Mouse (Mus musculus): ENCODE results near the gene Gm43720. TPM values are rescaled to one million over a fixed set of nuclear protein-coding genes. Genes with fewer than 3 reads are reported as not detected.

Gene Gm43720
- polyA plus RNA-seq, 1 experiment from 2014 or later, result not detected

DNA sequence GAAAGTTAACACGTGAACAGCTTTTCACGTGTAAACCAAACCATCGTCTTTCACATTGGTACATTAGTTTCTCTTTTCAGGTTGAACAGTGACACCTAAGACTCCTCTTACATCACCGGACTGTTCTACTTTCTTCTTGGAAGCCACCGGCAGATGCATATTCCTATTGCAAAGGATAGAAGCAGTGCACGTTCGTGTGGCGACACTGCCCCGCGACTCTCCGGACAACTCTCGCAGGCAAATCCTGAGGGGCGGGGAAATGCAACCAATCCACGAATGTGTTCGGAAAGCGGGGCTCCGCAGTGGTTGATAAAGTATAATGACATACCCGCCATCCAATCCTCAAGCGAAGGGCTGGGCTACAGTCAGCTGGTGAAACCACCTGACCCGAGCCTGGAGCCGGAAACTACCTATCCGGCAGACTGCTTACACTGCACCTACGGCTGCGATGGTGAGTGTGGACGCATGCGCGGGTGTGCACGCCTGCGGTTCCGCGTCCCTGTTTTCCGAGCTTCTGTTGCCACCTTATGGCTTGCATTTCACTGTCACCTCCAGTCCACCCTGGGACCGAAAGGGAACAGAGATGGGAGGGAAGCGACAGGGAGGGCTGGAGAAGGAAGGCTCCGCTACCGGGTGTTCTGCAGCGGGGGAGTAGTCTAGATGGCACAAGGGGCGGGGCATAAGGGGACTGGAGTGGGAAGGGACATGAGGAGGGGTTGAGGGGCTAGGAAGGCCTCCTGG lies 24.2 kb downstream of the Gm43720 start, which contains the start of gene Lamtor4:
Gene Lamtor4, plus strand, starts transcription at position 130 of the 741 bp plus-strand sequence.
- peak within 1 kb of the TSS; percentile 73 for H3K4me3 ChIP-seq (ENCODE audit: low read depth, low read length)
- peak; percentile 99 for ATAC-seq
- TF ChIP-seq EP300 (IDR thresholded peaks at IDR 0.05; ENCODE audit: low read depth), result peak; percentile 52; the same call in 1 of the 2 replicates
- peak; percentile 53 for TF ChIP-seq CTCF (IDR thresholded peaks at IDR 0.05; ENCODE audit: low read depth)
- H3K4me2 ChIP-seq (ENCODE audit: low read depth, low read length), result peak within 1 kb of the TSS; percentile 85
- WGBS (ENCODE audit: insufficient replicate concordance), result under 1% methylated on average over 38 of the region's 38 CpGs
- peak within 1 kb of the TSS; percentile 92 for H3K27ac ChIP-seq (ENCODE audit: low read depth)
- peak; percentile 91 for DNase-seq
- H3K27me3 ChIP-seq (ENCODE audit: insufficient read depth, low read length), result no peaks in the 10 kb centered on the region
- peaks cover 22% of the 10 kb centered on the region for H3K4me1 ChIP-seq (ENCODE audit: insufficient read depth)
- peaks cover 25% of the 10 kb centered on the region for H3K36me3 ChIP-seq (replicated peaks; ENCODE audit: insufficient read depth, low read length)
- H3K9me3 ChIP-seq (ENCODE audit: low read length), result no peaks in the 10 kb centered on the region
- peak within 1 kb of the TSS; percentile 73 for H3K9ac ChIP-seq (replicated peaks)

DNA sequence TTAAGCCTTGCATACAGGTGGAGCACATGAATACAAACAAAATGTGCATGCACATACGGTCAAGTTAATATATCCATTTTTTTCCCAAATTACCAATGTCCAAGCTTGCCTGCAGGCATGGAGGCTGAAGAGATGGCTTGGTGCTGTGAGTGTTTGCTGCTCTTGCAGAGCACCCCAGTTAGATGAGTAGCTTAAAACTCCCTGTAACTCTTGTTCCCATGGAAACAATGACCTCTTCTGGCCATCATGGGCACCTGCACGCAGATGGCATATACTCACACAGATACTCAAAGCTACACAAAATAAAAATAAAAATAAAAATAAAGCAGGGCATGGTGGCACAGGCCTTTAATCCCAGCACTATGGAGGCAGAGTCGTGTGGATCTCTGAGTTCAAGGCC lies 26.7 kb downstream of the Gm43720 start:
- H3K4me1 ChIP-seq (ENCODE audit: insufficient read depth), result peaks cover 18% of the 10 kb centered on the region

DNA sequence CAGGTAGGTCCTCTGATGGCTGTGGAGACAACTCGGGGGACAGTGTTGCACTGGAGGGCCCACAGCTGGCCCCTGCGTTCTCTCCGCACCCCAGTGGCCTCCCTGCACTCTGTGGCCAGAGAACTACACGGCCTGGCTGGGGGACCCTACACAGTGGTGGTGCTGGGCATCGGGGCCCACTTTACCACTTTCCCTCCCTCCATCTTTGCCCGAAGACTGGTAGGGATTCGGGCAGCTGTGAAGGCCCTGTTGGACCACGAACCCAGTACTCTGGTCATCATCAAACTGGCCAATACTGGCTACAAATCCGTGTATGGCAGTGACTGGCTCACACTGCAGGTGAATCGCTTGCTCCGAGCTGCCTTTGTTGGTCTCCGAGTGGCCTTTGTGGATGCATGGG lies 28.6 kb downstream of the Gm43720 start:
- ATAC-seq, result no peak
- no peak overlapping the region for H3K4me2 ChIP-seq (ENCODE audit: low read depth, low read length)
- no peak for DNase-seq
- TF ChIP-seq CTCF (IDR thresholded peaks at IDR 0.05; ENCODE audit: low read depth) (no peak), EP300 (IDR thresholded peaks at IDR 0.05; ENCODE audit: low read depth) (no peak)
- H3K9me3 ChIP-seq (ENCODE audit: low read length), result no peaks in the 10 kb centered on the region
- no peaks in the 10 kb centered on the region for H3K36me3 ChIP-seq (replicated peaks; ENCODE audit: insufficient read depth, low read length)
- H3K27me3 ChIP-seq (ENCODE audit: insufficient read depth, low read length), result no peaks in the 10 kb centered on the region
- H3K4me1 ChIP-seq (ENCODE audit: insufficient read depth), result peaks cover 6% of the 10 kb centered on the region
- H3K4me3 ChIP-seq (ENCODE audit: low read depth, low read length), result no peak overlapping the region
- WGBS (ENCODE audit: insufficient replicate concordance), result 78% methylated on average over 12 of the region's 12 CpGs
- no peak overlapping the region for H3K27ac ChIP-seq (ENCODE audit: low read depth)
- no peak overlapping the region for H3K9ac ChIP-seq (replicated peaks)

More for the DNA sequence above, 26.7 kb downstream of the Gm43720 start:
- DNase-seq, result no peak
- 93% methylated on average over 3 of the region's 3 CpGs for WGBS (ENCODE audit: insufficient replicate concordance)
- Histone ChIP-seq H3K27me3 (ENCODE audit: insufficient read depth, low read length) (no peaks in the 10 kb centered on the region), H3K4me3 (ENCODE audit: low read depth, low read length) (no peak overlapping the region), H3K4me2 (ENCODE audit: low read depth, low read length) (no peak overlapping the region), H3K27ac (ENCODE audit: low read depth) (no peak overlapping the region), H3K9me3 (ENCODE audit: low read length) (no peaks in the 10 kb centered on the region), H3K9ac (replicated peaks) (no peak overlapping the region), H3K36me3 (replicated peaks; ENCODE audit: insufficient read depth, low read length) (peaks cover 4% of the 10 kb centered on the region; the same call in 1 of the 2 replicates)
- no peak for ATAC-seq
- TF ChIP-seq EP300 (IDR thresholded peaks at IDR 0.05; ENCODE audit: low read depth) (no peak), CTCF (IDR thresholded peaks at IDR 0.05; ENCODE audit: low read depth) (0 out of 2 replicates have a peak, but pooled peaks have one; percentile 12)

DNA sequence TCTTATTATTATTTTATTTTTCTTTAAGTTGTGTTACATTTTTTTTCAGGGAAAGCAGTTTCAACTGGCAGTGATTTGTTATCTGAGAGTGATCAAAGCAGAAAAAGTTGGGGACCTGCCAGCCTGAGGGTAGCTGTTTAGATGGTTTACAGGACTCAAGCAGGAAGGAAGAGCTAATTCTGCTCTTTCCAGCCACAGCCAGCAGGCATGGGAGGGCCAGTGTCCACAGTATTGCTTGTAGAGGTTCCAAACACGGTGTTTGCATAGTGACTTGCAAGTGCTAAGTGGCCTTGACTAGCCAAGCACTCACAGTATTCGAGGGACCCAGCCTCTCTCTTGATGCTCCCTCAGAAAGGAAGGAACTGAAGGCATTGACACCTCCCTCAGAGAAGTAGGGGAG lies 38.2 kb downstream of the Gm43720 start:
- ATAC-seq (no peak), DNase-seq (no peak)
- TF ChIP-seq CTCF (IDR thresholded peaks at IDR 0.05; ENCODE audit: low read depth) (no peak), EP300 (IDR thresholded peaks at IDR 0.05; ENCODE audit: low read depth) (no peak)
- Histone ChIP-seq H3K4me1 (ENCODE audit: insufficient read depth) (no peaks in the 10 kb centered on the region), H3K36me3 (replicated peaks; ENCODE audit: insufficient read depth, low read length) (no peaks in the 10 kb centered on the region), H3K9me3 (ENCODE audit: low read length) (no peaks in the 10 kb centered on the region), H3K27me3 (ENCODE audit: insufficient read depth, low read length) (no peaks in the 10 kb centered on the region), H3K27ac (ENCODE audit: low read depth) (no peak overlapping the region), H3K4me2 (ENCODE audit: low read depth, low read length) (no peak overlapping the region), H3K4me3 (ENCODE audit: low read depth, low read length) (no peak overlapping the region), H3K9ac (replicated peaks) (no peak overlapping the region)
- 17% methylated on average over 2 of the region's 2 CpGs for WGBS (ENCODE audit: insufficient replicate concordance)

DNA sequence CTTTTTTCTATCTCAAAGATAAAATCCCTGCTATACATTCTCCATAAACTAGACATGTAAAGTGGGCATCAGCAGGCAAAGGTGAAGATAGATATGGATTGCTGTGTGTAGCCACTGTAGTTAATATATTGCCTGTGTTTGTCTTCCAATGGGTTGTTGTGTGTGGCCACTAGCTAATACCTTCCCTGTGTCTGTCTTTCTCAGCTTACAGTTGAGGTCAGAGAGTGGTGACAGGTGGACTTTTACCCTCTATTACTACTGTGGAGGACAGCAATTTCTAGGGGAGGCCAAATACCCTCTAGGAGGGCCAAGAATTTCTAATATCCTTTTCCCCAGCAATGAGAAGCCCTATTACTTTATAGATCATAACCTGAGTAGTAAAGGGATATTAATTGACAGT lies 45.5 kb downstream of the Gm43720 start:
- no peaks in the 10 kb centered on the region for H3K9me3 ChIP-seq (ENCODE audit: low read length)
- no peaks in the 10 kb centered on the region for H3K36me3 ChIP-seq (replicated peaks; ENCODE audit: insufficient read depth, low read length)
- H3K4me3 ChIP-seq (ENCODE audit: low read depth, low read length), result no peak overlapping the region
- no peaks in the 10 kb centered on the region for H3K27me3 ChIP-seq (ENCODE audit: insufficient read depth, low read length)
- peaks cover 11% of the 10 kb centered on the region for H3K4me1 ChIP-seq (ENCODE audit: insufficient read depth)
- ATAC-seq, result peak; percentile 56; the same call in 1 of the 2 replicates
- DNase-seq, result no peak
- TF ChIP-seq EP300 (IDR thresholded peaks at IDR 0.05; ENCODE audit: low read depth) (no peak), CTCF (IDR thresholded peaks at IDR 0.05; ENCODE audit: low read depth) (no peak)
- H3K9ac ChIP-seq (replicated peaks), result no peak overlapping the region
- H3K27ac ChIP-seq (ENCODE audit: low read depth), result 0 out of 2 replicates have a peak overlapping the region, but pooled peaks have one; percentile 52
- H3K4me2 ChIP-seq (ENCODE audit: low read depth, low read length), result no peak overlapping the region

DNA sequence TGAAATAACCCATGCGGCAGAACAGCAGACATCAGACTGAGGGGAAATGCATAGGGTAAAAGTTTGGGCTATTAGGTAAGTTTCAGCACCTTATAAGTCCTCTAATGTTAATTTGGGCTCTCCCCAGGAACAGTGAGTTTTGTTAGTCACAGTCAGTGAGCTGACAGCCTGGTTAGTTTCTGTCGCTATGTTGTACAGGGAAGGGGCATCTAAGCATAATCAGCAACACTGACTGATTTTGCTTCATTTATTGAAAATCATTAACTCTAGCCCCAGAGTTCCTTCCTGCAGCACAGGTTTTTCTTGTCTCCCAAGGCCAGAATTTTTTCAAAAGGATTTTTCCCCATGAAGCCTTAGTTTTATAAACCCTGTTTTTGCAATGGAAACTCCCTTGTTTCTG lies 46.0 kb downstream of the Gm43720 start:
- no peak for DNase-seq
- Histone ChIP-seq H3K4me2 (ENCODE audit: low read depth, low read length) (no peak overlapping the region), H3K9ac (replicated peaks) (no peak overlapping the region), H3K36me3 (replicated peaks; ENCODE audit: insufficient read depth, low read length) (no peaks in the 10 kb centered on the region), H3K4me3 (ENCODE audit: low read depth, low read length) (no peak overlapping the region), H3K27me3 (ENCODE audit: insufficient read depth, low read length) (no peaks in the 10 kb centered on the region), H3K9me3 (ENCODE audit: low read length) (no peaks in the 10 kb centered on the region), H3K4me1 (ENCODE audit: insufficient read depth) (peaks cover 11% of the 10 kb centered on the region), H3K27ac (ENCODE audit: low read depth) (no peak overlapping the region)
- TF ChIP-seq EP300 (IDR thresholded peaks at IDR 0.05; ENCODE audit: low read depth), result no peak
- no peak for TF ChIP-seq CTCF (IDR thresholded peaks at IDR 0.05; ENCODE audit: low read depth)
- 80% methylated on average over 2 of the region's 2 CpGs for WGBS (ENCODE audit: insufficient replicate concordance)
- no peak for ATAC-seq

Data from liver, postnatal 0 days (tissue).